Mouse (Mus musculus): Measurements from ENCODE around the gene Kcmf1.
"Not testable (repeated sequence)": the region's sequence is repeated elsewhere in the genome, so short reads cannot be mapped to it uniquely, and the experiment has no call there.

Kcmf1 gene

GRCm38 (mm10) chr6:72840867-72841780 lies 58.7 kb downstream of the Kcmf1 start:
- no peak for DNase-seq

GRCm38 (mm10) chr6:72837756-72838155 lies 62.0 kb downstream of the Kcmf1 start:
- DNase-seq: no peak

- no peak for DNase-seq
These were observed 65.3 kb downstream of the Kcmf1 start for GRCm38 (mm10) chr6:72834518-72834917.

- no peak for DNase-seq
These were observed 67.9 kb downstream of the Kcmf1 start for GRCm38 (mm10) chr6:72831858-72832257.

GRCm38 (mm10) chr6:72831276-72831675 lies 68.5 kb downstream of the Kcmf1 start:
- peak; percentile 46 to 50 for DNase-seq

GRCm38 (mm10) chr6:72828857-72829256 lies 70.9 kb downstream of the Kcmf1 start:
- peak in 1 of 2 experiments; percentile 7 for DNase-seq

GRCm38 (mm10) chr6:72828037-72828436 lies 71.7 kb downstream of the Kcmf1 start:
- not testable (repeated sequence) for DNase-seq

GRCm38 (mm10) chr6:72825762-72826161 lies 74.0 kb downstream of the Kcmf1 start:
- no peak for DNase-seq

GRCm38 (mm10) chr6:72824971-72825737 lies 74.6 kb downstream of the Kcmf1 start:
- DNase-seq: no peak

- DNase-seq: no peak
These were observed 86.3 kb downstream of the Kcmf1 start for GRCm38 (mm10) chr6:72813456-72813855.

GRCm38 (mm10) chr6:72810248-72810647 lies 89.5 kb downstream of the Kcmf1 start:
- no peak for DNase-seq

- DNase-seq: no peak
These were observed 90.1 kb downstream of the Kcmf1 start for GRCm38 (mm10) chr6:72809522-72810149.

GRCm38 (mm10) chr6:72808342-72808741 lies 91.4 kb downstream of the Kcmf1 start:
- DNase-seq: no peak

- no peak for DNase-seq
These were observed 96.1 kb downstream of the Kcmf1 start for GRCm38 (mm10) chr6:72803669-72804068.

GRCm38 (mm10) chr6:72802119-72802518 lies 97.7 kb downstream of the Kcmf1 start:
- no peak for DNase-seq

GRCm38 (mm10) chr6:72800641-72801040 lies 99.1 kb downstream of the Kcmf1 start:
- DNase-seq: no peak

- DNase-seq: no peak
These were observed 102.0 kb downstream of the Kcmf1 start for GRCm38 (mm10) chr6:72797763-72798162.

- no peak for DNase-seq
These were observed 104.3 kb downstream of the Kcmf1 start for GRCm38 (mm10) chr6:72795444-72795843.

- no peak for DNase-seq
These were observed 104.9 kb downstream of the Kcmf1 start for GRCm38 (mm10) chr6:72794870-72795269.

- no peak for DNase-seq
These were observed 107.1 kb downstream of the Kcmf1 start for GRCm38 (mm10) chr6:72792641-72793040.

All from thymus, postnatal 36 days (tissue).